Mouse (Mus musculus) small intestine, adult 2 months (tissue): Measurements from ENCODE around the gene Vmn2r84. TPM values are rescaled to one million over a fixed set of nuclear protein-coding genes. Genes with fewer than 3 reads are reported as not detected.

Experiments used
- H3K27ac ChIP-seq: fragments of 200-500 bp; 2 replicates; pipeline ENCODE4 v1.5.1; 2012; ENCODE audit warnings: low read depth, low read length, control low read depth, inconsistent platforms; ENCODE audit not compliant: insufficient read depth
- H3K27me3 ChIP-seq: fragments of 200-500 bp; 2 replicates; pipeline ENCODE4 v1.6.1; 2012; ENCODE audit warnings: mild to moderate bottlenecking, moderate library complexity, low read length, inconsistent platforms; ENCODE audit not compliant: control insufficient read depth, insufficient read depth
- H3K36me3 ChIP-seq: fragments of 200-500 bp; 2 replicates; pipeline ENCODE4 v1.6.1; 2012; ENCODE audit warnings: mild to moderate bottlenecking, low read length, control low read depth, inconsistent platforms; ENCODE audit not compliant: control insufficient read depth, insufficient read depth
- H3K4me1 ChIP-seq: fragments of 200-500 bp; 2 replicates; pipeline ENCODE4 v1.6.1; 2012; ENCODE audit warnings: low read length, inconsistent platforms, mixed read lengths; ENCODE audit not compliant: control insufficient read depth, insufficient read depth, insufficient read length
- H3K4me3 ChIP-seq: fragments of 200-500 bp; 2 replicates; pipeline ENCODE4 v1.5.1; 2012; ENCODE audit warnings: low read depth, mild to moderate bottlenecking, control low read depth, inconsistent platforms, low read length, moderate library complexity
- CTCF ChIP-seq: fragments of 200-500 bp; IDR thresholded peaks from 2 replicates; pipeline ENCODE4 v1.5.1; 2012; ENCODE audit warnings: low read depth, mild to moderate bottlenecking, control low read depth, inconsistent platforms, low read length, moderate library complexity, mixed read lengths; ENCODE audit not compliant: insufficient replicate concordance, insufficient read length; ENCODE audit errors: extremely low read depth
- POLR2A ChIP-seq: fragments of 200-500 bp; IDR thresholded peaks from 2 replicates; pipeline ENCODE4 v1.6.1; 2012; ENCODE audit warnings: low read depth, mild to moderate bottlenecking, control low read depth, inconsistent platforms, low read length, moderate library complexity
- WGBS: fragments of 180-500 bp; shearing (Covaris S2); methylation state at CpG from one replicate; pipeline ENCODE4 v1.1.7; 2018; 5-methylcytosine and 5-hydroxymethylcytosine counted together
- polyA plus RNA-seq: library from polyadenylated mRNA; depleted of rRNA; stranded (reverse); fragments of >200 nt; gene quantifications from 2 replicates; pipeline ENCODE4 v1.2.3, GENCODE M21; 2012

The Vmn2r84 gene
- polyA plus RNA-seq, 1 experiment: not detected

DNA sequence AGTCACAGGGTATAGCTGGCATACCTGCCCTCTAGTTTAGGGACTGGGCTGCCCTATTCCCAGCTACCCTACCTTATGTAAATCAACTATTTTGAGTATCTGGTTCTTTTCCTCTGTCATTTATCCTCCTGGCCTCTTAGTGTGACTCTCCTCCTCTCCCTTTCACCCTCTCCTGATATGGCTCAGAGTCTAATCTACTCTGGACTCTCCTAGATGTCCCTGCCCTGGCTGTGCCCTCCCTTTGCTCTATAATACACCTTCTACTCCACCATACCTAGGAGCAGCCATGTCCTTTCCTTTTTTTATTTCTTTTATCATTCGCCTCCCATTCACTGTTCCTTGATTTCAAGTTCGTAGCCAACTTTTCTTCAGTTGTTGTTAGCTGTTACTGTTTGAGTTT, 19.0 kb downstream of the Vmn2r84 start:
- no peaks in the 10 kb centered on the region for H3K36me3 ChIP-seq
- peaks cover 2% of the 10 kb centered on the region; the same call in 1 of the 2 replicates for H3K4me1 ChIP-seq
- TF ChIP-seq POLR2A (no peak), CTCF (no peak)
- WGBS: 81% methylated on average over 2 of the region's 2 CpGs
- H3K27me3 ChIP-seq: no peaks in the 10 kb centered on the region
- H3K4me3 ChIP-seq: no peak overlapping the region
- H3K27ac ChIP-seq: no peak overlapping the region

- no peak overlapping the region for H3K27ac ChIP-seq
- peaks cover 2% of the 10 kb centered on the region; the same call in 1 of the 2 replicates for H3K4me1 ChIP-seq
- 22% methylated on average over 2 of the region's 2 CpGs for WGBS
- no peaks in the 10 kb centered on the region for H3K36me3 ChIP-seq
- TF ChIP-seq CTCF: no peak
- no peak for TF ChIP-seq POLR2A
- H3K4me3 ChIP-seq: no peak overlapping the region
- H3K27me3 ChIP-seq: no peaks in the 10 kb centered on the region
Measured at GRCm38 (mm10) chr10:130372491-130373173, 21.5 kb downstream of the Vmn2r84 start.

DNA sequence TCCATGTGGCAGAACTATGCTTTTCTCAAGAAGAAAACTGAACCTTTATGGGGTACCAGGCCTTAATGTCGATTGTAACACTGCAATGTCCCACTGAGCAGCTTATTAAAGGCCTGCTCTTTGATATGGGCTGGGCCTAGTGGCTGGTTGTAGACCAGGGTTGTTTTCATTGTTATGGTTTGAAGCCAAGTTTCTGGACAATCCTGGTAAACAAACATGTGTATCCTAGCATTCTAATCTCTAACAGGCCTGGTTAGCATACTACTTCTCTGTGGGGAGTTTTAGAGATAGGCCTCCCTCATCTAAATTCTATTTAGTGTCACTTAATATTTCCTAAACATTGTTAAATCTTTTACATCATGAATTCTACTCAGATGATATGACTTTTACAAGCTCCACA, 22.5 kb downstream of the Vmn2r84 start:
- Histone ChIP-seq H3K27me3 (no peaks in the 10 kb centered on the region), H3K27ac (no peak overlapping the region), H3K4me1 (peaks cover 2% of the 10 kb centered on the region; the same call in 1 of the 2 replicates), H3K36me3 (no peaks in the 10 kb centered on the region), H3K4me3 (no peak overlapping the region)
- WGBS: 58% methylated on average over 1 of the region's 1 CpGs
- TF ChIP-seq CTCF: no peak
- no peak for TF ChIP-seq POLR2A

GRCm38 (mm10) chr10:130370005-130370682, 24.0 kb downstream of the Vmn2r84 start:
- TF ChIP-seq POLR2A (no peak), CTCF (no peak)
- H3K36me3 ChIP-seq: no peaks in the 10 kb centered on the region
- peaks cover 2% of the 10 kb centered on the region; the same call in 1 of the 2 replicates for H3K4me1 ChIP-seq
- H3K27ac ChIP-seq: no peak overlapping the region
- no peaks in the 10 kb centered on the region for H3K27me3 ChIP-seq
- WGBS: 80% methylated on average over 2 of the region's 2 CpGs
- H3K4me3 ChIP-seq: no peak overlapping the region

DNA sequence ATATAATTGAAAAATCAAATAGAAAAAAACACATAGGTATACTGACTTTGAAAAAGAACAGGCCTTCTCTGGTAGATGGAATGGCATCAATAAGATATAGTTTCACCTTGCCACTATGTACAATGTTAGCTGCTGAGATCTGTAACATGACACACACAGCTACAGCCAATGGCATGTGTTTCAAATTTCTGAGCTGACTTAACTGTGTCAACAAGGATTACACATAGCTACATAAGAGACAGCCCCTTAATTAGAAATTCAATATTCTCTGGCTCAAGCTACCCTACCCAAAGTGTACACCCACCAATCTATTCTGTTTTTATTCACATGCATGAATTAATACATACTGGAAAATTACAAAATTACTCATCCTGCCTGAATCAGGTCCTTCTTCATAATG, 25.7 kb downstream of the Vmn2r84 start:
- TF ChIP-seq CTCF (no peak), POLR2A (no peak)
- H3K4me3 ChIP-seq: no peak overlapping the region
- H3K36me3 ChIP-seq: no peaks in the 10 kb centered on the region
- peaks cover 2% of the 10 kb centered on the region; the same call in 1 of the 2 replicates for H3K4me1 ChIP-seq
- H3K27ac ChIP-seq: no peak overlapping the region
- H3K27me3 ChIP-seq: no peaks in the 10 kb centered on the region

DNA sequence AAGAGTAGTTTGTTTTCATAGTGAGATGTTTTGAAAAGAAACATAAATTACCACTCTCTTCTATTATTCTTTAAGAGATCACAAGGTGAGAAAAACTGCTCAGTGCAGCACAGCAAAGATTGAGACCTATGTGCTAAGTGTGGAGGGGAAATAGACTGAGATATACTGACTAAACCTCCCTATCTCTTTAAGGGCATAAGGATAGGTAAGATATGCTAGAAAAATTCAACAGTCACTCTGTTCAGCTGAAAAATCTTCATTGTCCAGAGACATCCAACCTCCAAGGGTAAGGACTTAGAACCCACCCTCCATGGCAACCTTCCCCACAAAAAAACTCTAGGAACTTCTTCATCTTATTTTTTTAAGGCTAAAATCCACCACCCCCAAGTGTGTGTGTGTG, 29.4 kb downstream of the Vmn2r84 start:
- no peaks in the 10 kb centered on the region for H3K4me1 ChIP-seq
- H3K27me3 ChIP-seq: no peaks in the 10 kb centered on the region
- H3K4me3 ChIP-seq: no peak overlapping the region
- H3K36me3 ChIP-seq: no peaks in the 10 kb centered on the region
- TF ChIP-seq CTCF (no peak), POLR2A (no peak)
- H3K27ac ChIP-seq: no peak overlapping the region

DNA sequence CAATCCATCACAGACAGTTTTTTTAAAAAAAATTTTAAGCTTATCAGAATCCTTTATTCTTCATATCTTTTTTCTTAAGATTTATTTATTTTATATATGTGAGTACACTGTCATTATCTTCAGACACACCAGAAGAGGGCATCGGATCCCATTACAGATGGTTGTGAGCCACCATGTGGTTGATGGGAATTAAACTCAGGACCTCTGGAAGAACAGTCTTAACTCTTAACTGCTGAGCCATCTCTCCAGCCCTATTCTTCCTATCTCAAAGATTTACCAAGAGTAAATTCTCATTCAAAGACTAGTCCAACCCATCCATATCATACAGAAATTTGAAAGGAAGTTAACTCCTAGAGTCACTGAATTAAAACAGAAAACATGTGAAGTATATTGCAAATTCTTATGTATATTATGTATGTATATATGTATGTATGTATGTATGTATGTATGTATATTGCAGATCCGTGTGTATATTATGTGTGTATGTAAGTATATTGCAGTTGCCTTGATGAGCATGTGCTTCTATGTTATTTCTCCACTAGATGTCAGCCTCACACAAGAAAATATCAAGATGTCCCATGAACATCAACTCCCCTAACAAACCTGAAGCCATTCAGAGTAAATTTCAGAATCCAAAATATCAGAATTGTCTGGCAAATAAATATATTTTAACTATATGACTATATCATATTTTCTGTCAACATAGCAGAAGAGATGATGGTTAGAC, 30.5 kb downstream of the Vmn2r84 start:
- no peak overlapping the region for H3K4me3 ChIP-seq
- H3K4me1 ChIP-seq: no peaks in the 10 kb centered on the region
- no peaks in the 10 kb centered on the region for H3K27me3 ChIP-seq
- WGBS: 54% methylated on average over 2 of the region's 2 CpGs
- TF ChIP-seq CTCF (no peak), POLR2A (no peak)
- H3K27ac ChIP-seq: no peak overlapping the region
- H3K36me3 ChIP-seq: no peaks in the 10 kb centered on the region
